Mouse (Mus musculus) lung, embryonic 15.5 days (tissue): ENCODE measurements around the gene Nsrp1. TPM values are rescaled to one million over a fixed set of nuclear protein-coding genes. Genes with fewer than 3 reads are reported as not detected.
A peak's percentile ranks its signal among the peaks of the same experiment; 100 is the strongest.

ENCODE experiments used
- ATAC-seq: fragments of 200-750 bp; cut with Nextera tagmentation; 2 replicates; pipeline ENCODE4 v1.8.0; 2017; ENCODE audit warnings: moderate number of reproducible peaks, borderline replicate concordance; ENCODE audit not compliant: low FRiP score, low TSS enrichment; ENCODE audit errors: extremely low read depth
- H3K27ac ChIP-seq: fragments of 300-500 bp; sonication (generic); 2 replicates; pipeline ENCODE4 v1.5.1; 2015; ENCODE audit warnings: moderate library complexity, mild to moderate bottlenecking, inconsistent platforms
- H3K27me3 ChIP-seq: fragments of 300-500 bp; sonication (generic); 2 replicates; pipeline ENCODE4 v1.6.1; 2015; ENCODE audit warnings: inconsistent platforms
- H3K36me3 ChIP-seq: fragments of 300-500 bp; sonication (generic); 2 replicates; pipeline ENCODE4 v1.6.1; 2015; ENCODE audit warnings: inconsistent platforms
- H3K4me1 ChIP-seq: fragments of 300-500 bp; sonication (generic); 2 replicates; pipeline ENCODE4 v1.6.1; 2015; ENCODE audit warnings: inconsistent platforms
- H3K4me2 ChIP-seq: fragments of 300-500 bp; sonication (generic); 2 replicates; pipeline ENCODE4 v1.6.1; 2015; ENCODE audit warnings: inconsistent platforms, mild to moderate bottlenecking, moderate library complexity
- H3K4me3 ChIP-seq: fragments of 300-500 bp; sonication (generic); 2 replicates; pipeline ENCODE4 v1.5.1; 2015; ENCODE audit warnings: mild to moderate bottlenecking, inconsistent platforms
- H3K9ac ChIP-seq: fragments of 300-500 bp; sonication (generic); 2 replicates; pipeline ENCODE4 v1.6.1; 2015; ENCODE audit warnings: inconsistent platforms
- H3K9me3 ChIP-seq: fragments of 300-500 bp; sonication (generic); 2 replicates; pipeline ENCODE4 v1.6.1; 2016; ENCODE audit warnings: inconsistent platforms
- WGBS: fragments of 180-500 bp; shearing (Covaris S2); methylation state at CpG from one replicate; pipeline ENCODE4 v1.1.7; 2015; 5-methylcytosine and 5-hydroxymethylcytosine counted together
- microRNA counts: library from miRNA; unstranded; fragments of <30 nt; microRNA quantifications from one replicate; lab custom pipeline; 2016
- microRNA-seq: library from miRNA; unstranded; fragments of <30 nt; microRNA quantifications from one replicate; pipeline ENCODE4, GENCODE M21; 2016
- polyA plus RNA-seq: library from polyadenylated mRNA; unstranded; fragments of >200 nt; fragmentation: Nextera tagmentation; extraction: Ambion mirVana; gene quantifications from 2 replicates; pipeline ENCODE4 v1.2.1, GENCODE M21; 2015

The Nsrp1 gene
- polyA plus RNA-seq, 1 experiment from 2014 or later: 53.6 TPM

- no peaks in the 10 kb centered on the region for H3K9me3 ChIP-seq
- 57% methylated on average over 1 of the region's 1 CpGs for WGBS
- peaks cover 16% of the 10 kb centered on the region for H3K4me1 ChIP-seq
- no peak overlapping the region for H3K27ac ChIP-seq
- no peak for ATAC-seq
- no peaks in the 10 kb centered on the region for H3K36me3 ChIP-seq
- peaks cover 58% of the 10 kb centered on the region for H3K27me3 ChIP-seq
- H3K9ac ChIP-seq: no peak overlapping the region
- H3K4me2 ChIP-seq: no peak overlapping the region
- no peak overlapping the region for H3K4me3 ChIP-seq
Observed at GRCm38 (mm10) chr11:77002361-77002760, 75.9 kb downstream of the Nsrp1 start.

- Histone ChIP-seq H3K4me2 (no peak overlapping the region), H3K27ac (no peak overlapping the region), H3K4me3 (no peak overlapping the region), H3K36me3 (no peaks in the 10 kb centered on the region), H3K9me3 (no peaks in the 10 kb centered on the region), H3K27me3 (peaks cover 66% of the 10 kb centered on the region), H3K9ac (no peak overlapping the region), H3K4me1 (peaks cover 21% of the 10 kb centered on the region)
- ATAC-seq: no peak
- 42% methylated on average over 5 of the region's 5 CpGs for WGBS
Observed at GRCm38 (mm10) chr11:77000741-77001140, 77.5 kb downstream of the Nsrp1 start.

GRCm38 (mm10) chr11:76998705-76999226, 79.5 kb downstream of the Nsrp1 start:
- WGBS: 6% methylated on average over 24 of the region's 24 CpGs
- peak overlapping the region; percentile 24; the same call in 1 of the 2 replicates for H3K9ac ChIP-seq
- H3K9me3 ChIP-seq: no peaks in the 10 kb centered on the region
- H3K27me3 ChIP-seq: peaks cover 66% of the 10 kb centered on the region
- no peak for ATAC-seq
- H3K4me3 ChIP-seq: peak overlapping the region; percentile 53
- H3K36me3 ChIP-seq: no peaks in the 10 kb centered on the region
- no peak overlapping the region for H3K27ac ChIP-seq
- H3K4me2 ChIP-seq: peak overlapping the region; percentile 96
- H3K4me1 ChIP-seq: peaks cover 21% of the 10 kb centered on the region

- H3K27me3 ChIP-seq: peaks cover 66% of the 10 kb centered on the region
- H3K4me3 ChIP-seq: peak within 1 kb of the TSS; percentile 53
- H3K36me3 ChIP-seq: no peaks in the 10 kb centered on the region
- peak within 1 kb of the TSS; percentile 31 for H3K9ac ChIP-seq
- under 1% methylated on average over 51 of the region's 52 CpGs for WGBS
- no peak within 1 kb of the TSS for H3K27ac ChIP-seq
- no peaks in the 10 kb centered on the region for H3K9me3 ChIP-seq
- H3K4me1 ChIP-seq: peaks cover 21% of the 10 kb centered on the region
- peak within 1 kb of the TSS; percentile 96 for H3K4me2 ChIP-seq
- ATAC-seq: no peak
Observed at GRCm38 (mm10) chr11:76997916-76998704, 80.1 kb downstream of the Nsrp1 start, which contains the start of gene Slc6a4. Slc6a4 (plus strand) TSS chr11:76998603.

- H3K9me3 ChIP-seq: no peaks in the 10 kb centered on the region
- under 1% methylated on average over 21 of the region's 21 CpGs for WGBS
- peak overlapping the region; percentile 96 for H3K4me2 ChIP-seq
- peak overlapping the region; percentile 53 for H3K4me3 ChIP-seq
- H3K27ac ChIP-seq: no peak overlapping the region
- no peaks in the 10 kb centered on the region for H3K36me3 ChIP-seq
- peaks cover 21% of the 10 kb centered on the region for H3K4me1 ChIP-seq
- H3K9ac ChIP-seq: peak overlapping the region; percentile 31; the same call in 1 of the 2 replicates
- ATAC-seq: peak; percentile 78
- peaks cover 61% of the 10 kb centered on the region for H3K27me3 ChIP-seq
Observed at GRCm38 (mm10) chr11:76997305-76997704, 80.9 kb downstream of the Nsrp1 start.

GRCm38 (mm10) chr11:76995966-76996672, 82.1 kb downstream of the Nsrp1 start:
- Histone ChIP-seq H3K9ac (no peak overlapping the region), H3K4me3 (no peak overlapping the region), H3K27ac (no peak overlapping the region), H3K4me2 (peak overlapping the region; percentile 18), H3K27me3 (peaks cover 52% of the 10 kb centered on the region), H3K4me1 (peaks cover 21% of the 10 kb centered on the region), H3K36me3 (no peaks in the 10 kb centered on the region), H3K9me3 (no peaks in the 10 kb centered on the region)
- WGBS: 45% methylated on average over 20 of the region's 20 CpGs
- no peak for ATAC-seq

MicroRNAs within 50 kb of the gene (microRNA counts, 519-probe panel; counts per million panel counts)
- 2,982 counts per million, percentile 80 among the panel's probes with 10 or more counts for microRNA mmu-miR-423-3p (lab: Ali Mortazavi, UCI)
- 2,884 counts per million, percentile 76 among the panel's probes with 10 or more counts for microRNA mmu-miR-423-5p (lab: Ali Mortazavi, UCI)

Small RNA genes lying within 50 kb of the gene (microRNA-seq; reads per million reads assigned to microRNA genes)
- 4,971 reads per million, percentile 90 among the genes with 10 or more reads in this experiment for gene Mir423

Other genes with a start within 250 kb of the Nsrp1 start
- gene Cpd, start 231.4 kb downstream of the Nsrp1 start, polyA plus RNA-seq: 18.4 and 18.7 TPM in 2 replicates
- 0.14 and 0.24 TPM in 2 replicates for gene Tmigd1, start 176.3 kb downstream of the Nsrp1 start, polyA plus RNA-seq
- 179 and 181 TPM in 2 replicates for gene Blmh, start 153.6 kb downstream of the Nsrp1 start, polyA plus RNA-seq
- 1.8 and 2.0 TPM in 2 replicates for gene Slc6a4, start 79.8 kb downstream of the Nsrp1 start, polyA plus RNA-seq
- gene Efcab5, start 110.5 kb upstream of the Nsrp1 start, polyA plus RNA-seq: 0.30 and 0.43 TPM in 2 replicates
- gene Ssh2, start 137.9 kb upstream of the Nsrp1 start, polyA plus RNA-seq: 11.3 and 14.3 TPM in 2 replicates